Mouse (Mus musculus) cortical plate, adult 2 months (tissue): Measurements from ENCODE around the gene Mettl16. TPM values are rescaled to one million over a fixed set of nuclear protein-coding genes. Genes with fewer than 3 reads are reported as not detected.

Experiments
- H3K27ac ChIP-seq: fragments of 200-500 bp; 2 replicates; pipeline ENCODE4 v1.5.1; 2012; ENCODE audit warnings: low read length, control low read depth, inconsistent platforms; ENCODE audit not compliant: insufficient read depth
- H3K4me1 ChIP-seq: fragments of 200-500 bp; 2 replicates; pipeline ENCODE4 v1.6.1; 2011; ENCODE audit warnings: low read length; ENCODE audit not compliant: control insufficient read depth, insufficient read depth
- H3K4me3 ChIP-seq: fragments of 200-500 bp; 2 replicates; pipeline ENCODE4 v1.5.1; 2011; ENCODE audit warnings: mild to moderate bottlenecking, low read length, control low read depth; ENCODE audit not compliant: insufficient read depth
- CTCF ChIP-seq: fragments of 200-500 bp; IDR thresholded peaks from 2 replicates; pipeline ENCODE4 v1.5.1; 2011; ENCODE audit warnings: mild to moderate bottlenecking, control low read depth, low read length; ENCODE audit not compliant: insufficient read depth; ENCODE audit errors: extremely low read depth
- POLR2A ChIP-seq: fragments of 200-500 bp; IDR thresholded peaks from 2 replicates; pipeline ENCODE4 v1.6.1; 2011; ENCODE audit warnings: mild to moderate bottlenecking, low read length, control low read depth; ENCODE audit not compliant: insufficient read depth; ENCODE audit errors: extremely low read depth
- polyA plus RNA-seq: library from polyadenylated mRNA; depleted of rRNA; stranded (reverse); fragments of >200 nt; gene quantifications from 2 replicates; pipeline ENCODE4 v1.2.3, GENCODE M21; 2012

Mettl16 gene
- polyA plus RNA-seq, 1 experiment, result 15.1 TPM

GRCm38 (mm10) chr11:74750662-74751351 lies 19.8 kb upstream of the Mettl16 start:
- Histone ChIP-seq H3K4me1 (no peaks in the 10 kb centered on the region), H3K27ac (peak overlapping the region; percentile 69; the same call in 1 of the 2 replicates), H3K4me3 (no peak overlapping the region)
- no peak for TF ChIP-seq POLR2A
- TF ChIP-seq CTCF, result no peak

GRCm38 (mm10) chr11:74751352-74752066 lies 19.1 kb upstream of the Mettl16 start:
- Histone ChIP-seq H3K27ac (peak overlapping the region; percentile 69; the same call in 1 of the 2 replicates), H3K4me3 (no peak overlapping the region), H3K4me1 (no peaks in the 10 kb centered on the region)
- TF ChIP-seq POLR2A, result no peak
- no peak for TF ChIP-seq CTCF

GRCm38 (mm10) chr11:74756631-74757030 lies 14.0 kb upstream of the Mettl16 start:
- Histone ChIP-seq H3K4me3 (no peak overlapping the region), H3K4me1 (no peaks in the 10 kb centered on the region), H3K27ac (no peak overlapping the region)
- TF ChIP-seq CTCF, result no peak
- no peak for TF ChIP-seq POLR2A

GRCm38 (mm10) chr11:74761011-74761705 lies 9.5 kb upstream of the Mettl16 start:
- TF ChIP-seq POLR2A (no peak), CTCF (no peak)
- H3K4me3 ChIP-seq, result no peak overlapping the region
- H3K4me1 ChIP-seq, result no peaks in the 10 kb centered on the region
- no peak overlapping the region for H3K27ac ChIP-seq

GRCm38 (mm10) chr11:74763960-74764625 lies 6.5 kb upstream of the Mettl16 start:
- TF ChIP-seq POLR2A, result no peak
- no peak for TF ChIP-seq CTCF
- no peak overlapping the region for H3K4me3 ChIP-seq
- H3K4me1 ChIP-seq, result no peaks in the 10 kb centered on the region
- H3K27ac ChIP-seq, result no peak overlapping the region

- H3K27ac ChIP-seq, result no peak overlapping the region
- H3K4me1 ChIP-seq, result peaks cover 4% of the 10 kb centered on the region; the same call in 1 of the 2 replicates
- H3K4me3 ChIP-seq, result no peak overlapping the region
- TF ChIP-seq POLR2A, result no peak
- TF ChIP-seq CTCF, result no peak
Measured at GRCm38 (mm10) chr11:74767469-74767868, 3.2 kb upstream of the Mettl16 start.

GRCm38 (mm10) chr11:74768045-74768444 lies 2.6 kb upstream of the Mettl16 start:
- no peak for TF ChIP-seq POLR2A
- peak; percentile 30; the same call in 1 of the 2 replicates for TF ChIP-seq CTCF
- H3K4me3 ChIP-seq, result no peak overlapping the region
- peaks cover 4% of the 10 kb centered on the region; the same call in 1 of the 2 replicates for H3K4me1 ChIP-seq
- no peak overlapping the region for H3K27ac ChIP-seq

GRCm38 (mm10) chr11:74770037-74770436 lies 593 bp upstream of the Mettl16 start:
- H3K27ac ChIP-seq, result no peak overlapping the region
- no peak for TF ChIP-seq CTCF
- no peak for TF ChIP-seq POLR2A
- peak overlapping the region; percentile 81; the same call in 1 of the 2 replicates for H3K4me3 ChIP-seq
- H3K4me1 ChIP-seq, result peaks cover 4% of the 10 kb centered on the region; the same call in 1 of the 2 replicates

GRCm38 (mm10) chr11:74771234-74771633 lies 604 bp downstream of the Mettl16 start:
- Histone ChIP-seq H3K27ac (peak overlapping the region; percentile 53), H3K4me3 (peak overlapping the region; percentile 81), H3K4me1 (peaks cover 4% of the 10 kb centered on the region; the same call in 1 of the 2 replicates)
- TF ChIP-seq CTCF (no peak), POLR2A (no peak)
